Mouse (Mus musculus) stomach, adult 2 months (tissue): ENCODE measurements around the gene Cfap58. TPM values are rescaled to one million over a fixed set of nuclear protein-coding genes. Genes with fewer than 3 reads are reported as not detected.

Experiments
- polyA plus RNA-seq: library from polyadenylated mRNA; depleted of rRNA; stranded (reverse); fragments of >200 nt; gene quantifications from 2 replicates; pipeline ENCODE4 v1.2.3, GENCODE M21; 2012; rRNA removed

The Cfap58 gene
- not detected in 2 replicates for polyA plus RNA-seq

GRCm38 (mm10) chr19:47937443-47938406 lies at the start of gene Cfap58:
Gene Cfap58, plus strand, starts transcription at chr19:47937675.

GRCm38 (mm10) chr19:47919126-47919965 lies 18.1 kb upstream of the Cfap58 start, which contains the start of the genes Cfap43 and Itprip:
Gene Cfap43, minus strand, starts transcription at chr19:47919287.
Gene Itprip, minus strand, starts transcription at chr19:47919299.

Other genes with a start within 250 kb of the Cfap58 start
- gene Col17a1, start 245.6 kb upstream of the Cfap58 start, polyA plus RNA-seq, result 11.9 and 20.6 TPM in 2 replicates
- 16.3 and 19.1 TPM in 2 replicates for gene Sfr1, start 206.0 kb upstream of the Cfap58 start, polyA plus RNA-seq
- gene Gsto1, start 82.7 kb upstream of the Cfap58 start, polyA plus RNA-seq, result 590 and 598 TPM in 2 replicates
- 0.44 and 0.98 TPM in 2 replicates for gene Gsto2, start 72.1 kb upstream of the Cfap58 start, polyA plus RNA-seq
- gene Cfap43, start 18.4 kb upstream of the Cfap58 start, polyA plus RNA-seq, result 0.11 and 0.88 TPM in 2 replicates
- 4.3 and 5.7 TPM in 2 replicates for gene Itprip, start 18.4 kb upstream of the Cfap58 start, polyA plus RNA-seq